Mouse (Mus musculus): ENCODE measurements around the gene Slc9a9.

DNA sequence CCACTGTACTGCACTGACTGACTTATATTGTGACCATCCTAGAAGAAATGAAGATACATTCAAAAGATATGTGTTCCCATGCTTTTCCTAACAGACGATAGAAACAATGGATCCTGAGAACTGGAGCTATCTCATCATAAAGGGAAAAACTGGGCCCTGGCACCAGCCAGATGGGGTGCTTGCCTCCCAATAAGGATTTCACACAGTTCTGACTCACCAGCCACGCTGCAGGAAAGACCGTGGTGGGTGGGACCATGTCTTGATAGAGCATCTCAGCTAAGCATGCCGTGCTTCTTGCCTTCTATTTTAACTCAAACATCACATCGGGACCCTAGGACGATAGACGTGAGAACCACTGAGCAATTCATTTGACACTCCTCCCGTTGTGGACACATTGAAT is 60.7 kb downstream of the Slc9a9 start:
- no peak for TF ChIP-seq CTCF (IDR thresholded peaks at IDR 0.05; ENCODE audit: borderline replicate concordance, insufficient read depth, low read depth, low read length)
- TF ChIP-seq POLR2A (IDR thresholded peaks at IDR 0.05; ENCODE audit: borderline replicate concordance, insufficient read depth, low read length): no peak

All from cerebellum, adult 2 months (tissue).